Mouse (Mus musculus) lung, postnatal 14 days (tissue): ENCODE measurements around the gene Pax5.

Source experiments
- DNase-seq: peaks from one replicate; pipeline ENCODE4 v3.0.0; 2021

Pax5 gene

GRCm38 (mm10) chr4:44705151-44705550 is 5.1 kb downstream of the Pax5 start:
- DNase-seq = no peak

- peak; percentile 83 for DNase-seq
Observed at GRCm38 (mm10) chr4:44704369-44704745, 5.9 kb downstream of the Pax5 start.

GRCm38 (mm10) chr4:44703686-44704368 is 6.5 kb downstream of the Pax5 start:
- DNase-seq = no peak

GRCm38 (mm10) chr4:44702891-44703685 is 7.2 kb downstream of the Pax5 start:
- DNase-seq = no peak

DNA sequence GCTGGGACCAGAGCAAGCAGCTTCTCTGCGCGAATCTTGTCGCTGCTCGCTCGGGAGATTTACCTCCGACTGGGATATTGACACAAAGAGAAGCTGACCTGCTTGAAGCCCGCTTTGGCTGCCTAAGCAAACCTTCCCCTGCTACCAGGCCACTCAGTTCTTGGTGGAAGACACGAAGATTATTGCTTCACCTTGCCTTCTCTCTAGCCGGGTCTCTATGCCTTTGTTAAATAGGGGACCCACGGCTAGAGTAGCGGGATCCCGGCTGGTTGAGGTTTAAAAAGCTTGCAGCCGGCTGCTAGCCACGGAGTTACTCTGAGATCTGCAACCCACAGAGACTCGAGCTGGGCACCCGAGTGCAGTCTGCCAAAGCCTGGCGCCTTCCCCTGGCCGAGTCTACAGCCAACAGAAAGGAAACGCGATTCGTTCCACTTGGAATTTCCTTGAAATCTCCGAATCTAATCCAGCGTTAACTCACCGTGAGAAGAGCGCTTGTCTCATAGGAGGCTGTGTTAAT is 8.2 kb downstream of the Pax5 start:
- no peak for DNase-seq

- no peak for DNase-seq
Observed at GRCm38 (mm10) chr4:44701513-44701912, 8.8 kb downstream of the Pax5 start.

DNA sequence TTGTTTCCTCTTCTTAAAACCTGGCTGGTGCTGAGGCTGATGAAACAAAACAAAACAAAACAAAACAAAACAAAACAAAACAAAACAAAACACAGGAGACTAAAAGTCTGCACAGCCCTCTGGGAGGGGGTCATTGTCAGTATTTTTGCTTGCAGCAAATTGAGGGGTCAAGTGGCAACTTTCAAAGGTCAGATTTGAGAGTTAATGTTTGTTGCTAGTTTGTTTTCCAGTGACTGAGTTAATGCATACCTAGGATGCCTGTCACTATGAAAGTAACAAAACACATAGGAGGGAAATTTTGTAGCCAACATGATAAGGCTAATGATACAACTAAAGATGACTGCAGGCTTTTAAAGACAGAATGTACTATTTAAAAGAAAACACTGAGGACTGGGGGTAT is 13.6 kb downstream of the Pax5 start:
- DNase-seq = no peak

GRCm38 (mm10) chr4:44694369-44694768 is 15.9 kb downstream of the Pax5 start:
- DNase-seq = no peak

DNA sequence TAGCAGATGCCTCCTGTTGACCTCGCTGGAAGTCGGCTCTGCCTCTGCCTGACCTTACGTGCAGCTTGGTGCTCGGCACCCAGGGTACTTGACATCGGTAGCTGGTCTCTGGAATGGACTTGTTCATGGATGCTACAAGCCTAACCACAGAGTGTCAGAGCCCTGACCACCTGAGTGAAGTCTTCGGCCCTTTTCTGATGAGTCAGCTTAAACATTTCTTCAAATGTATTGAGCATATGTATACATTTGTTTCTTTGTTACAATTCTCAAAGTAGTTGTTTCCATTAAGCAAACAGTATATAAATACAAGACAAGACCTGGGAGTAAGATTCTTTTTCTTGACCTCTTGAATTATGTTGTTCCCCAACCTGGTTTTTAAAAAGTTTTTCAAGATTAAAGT is 24.7 kb downstream of the Pax5 start:
- no peak for DNase-seq

DNA sequence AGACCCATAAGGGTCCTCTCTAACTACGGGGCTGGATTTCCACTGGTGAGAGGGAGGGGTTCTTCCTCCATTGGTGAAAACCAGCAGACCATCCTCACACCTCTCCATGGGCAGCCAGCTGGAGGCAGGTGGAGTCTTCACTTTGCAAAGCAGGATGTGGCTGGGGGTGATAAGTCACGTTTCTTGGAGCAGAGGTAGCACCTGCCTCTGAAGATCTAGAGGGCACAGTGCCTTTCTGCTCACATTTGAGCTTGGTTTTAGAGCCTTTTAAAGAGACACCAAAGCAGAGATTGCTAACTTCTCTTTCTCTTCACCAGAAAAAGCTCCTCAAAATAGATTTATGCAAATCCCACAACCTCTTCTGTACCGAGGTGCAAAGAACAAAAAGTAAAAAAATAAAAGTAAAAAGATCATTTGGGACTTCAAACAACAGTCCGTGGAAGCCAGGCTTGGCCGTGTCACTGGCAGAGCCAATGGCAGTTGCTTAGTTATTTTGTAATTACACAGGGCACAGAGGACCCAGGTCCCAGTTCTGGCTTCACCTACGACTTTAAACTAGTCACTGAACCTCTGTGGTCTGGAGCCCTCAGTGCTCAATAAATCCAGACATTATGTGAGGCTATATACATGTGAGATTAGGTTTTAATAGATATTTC is 29.9 kb downstream of the Pax5 start:
- no peak for DNase-seq

DNA sequence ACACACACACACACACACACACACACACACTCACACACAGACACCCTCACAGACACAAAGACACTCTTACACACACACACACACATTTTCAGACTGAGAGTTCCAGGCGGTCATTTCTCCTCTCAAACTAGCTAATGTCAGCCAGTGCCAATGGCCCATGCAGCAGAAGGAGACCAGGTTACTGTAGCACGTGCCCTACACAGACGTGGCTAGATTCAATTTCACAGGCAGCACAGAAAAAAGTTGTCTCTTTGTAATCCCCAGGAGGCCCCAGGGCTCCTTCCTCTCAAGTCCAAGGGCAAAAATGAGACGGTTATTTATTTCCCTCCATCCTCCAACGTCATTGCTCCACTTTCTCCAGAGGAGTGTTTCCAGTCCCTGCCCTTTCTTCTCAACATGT is 31.6 kb downstream of the Pax5 start:
- no peak for DNase-seq

DNA sequence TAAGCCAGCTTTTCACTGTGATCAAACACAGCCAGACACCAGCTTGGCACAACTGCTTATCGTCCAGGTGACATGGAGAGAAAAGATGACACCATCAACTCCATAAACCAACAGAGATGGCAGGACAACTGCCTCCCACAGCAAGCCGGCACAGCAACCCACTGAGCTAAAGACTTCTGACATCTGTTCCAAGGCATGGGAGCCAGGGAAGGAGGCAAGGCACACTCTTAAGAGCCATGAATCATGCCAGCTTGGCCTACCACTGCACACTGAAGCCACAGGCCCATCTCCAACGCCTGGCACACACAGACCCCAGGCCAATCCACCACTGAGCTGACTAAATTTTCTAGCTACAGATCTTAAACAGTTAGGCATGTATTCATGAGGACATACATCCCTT is 32.3 kb downstream of the Pax5 start:
- no peak for DNase-seq

DNA sequence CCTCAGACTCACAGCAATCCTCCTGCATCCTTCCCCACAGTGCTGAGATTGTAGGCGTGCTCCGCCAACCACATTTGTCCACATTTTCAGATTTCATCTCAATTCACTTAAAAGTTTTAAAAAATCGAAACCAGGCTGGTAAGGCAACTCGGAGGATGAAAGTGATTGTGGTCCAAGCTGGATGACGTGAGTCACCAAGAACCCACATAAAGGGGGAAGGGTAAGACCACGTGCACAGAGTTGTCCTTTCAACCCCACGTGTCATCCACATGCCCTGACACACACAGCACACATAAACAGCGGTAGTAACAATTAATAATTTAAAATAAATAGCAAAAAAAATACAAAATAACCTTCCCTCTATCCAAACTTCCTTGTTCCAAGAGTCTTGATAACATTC is 35.3 kb downstream of the Pax5 start:
- no peak for DNase-seq

DNA sequence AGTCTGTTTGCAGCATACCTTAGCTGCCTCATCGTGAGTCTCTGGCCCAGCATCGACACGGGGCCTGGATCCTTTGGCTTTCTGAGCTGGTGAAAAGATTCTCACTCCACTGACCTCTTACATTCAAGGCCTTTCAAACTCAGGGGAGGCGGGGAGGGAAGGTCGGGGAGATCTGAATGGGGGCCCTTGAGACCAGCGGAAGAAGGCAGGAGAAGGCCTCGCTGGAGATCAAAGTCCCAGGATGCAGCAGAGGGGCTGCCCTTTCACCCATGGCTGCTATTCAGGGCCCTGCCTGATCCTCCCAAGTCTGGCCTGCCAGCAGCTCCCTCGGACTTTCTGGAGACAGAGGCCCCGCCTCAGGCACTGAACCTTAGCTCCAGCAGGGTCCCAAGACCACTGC is 36.6 kb downstream of the Pax5 start:
- no peak for DNase-seq

- DNase-seq = no peak
Observed at GRCm38 (mm10) chr4:44672216-44672937, 37.9 kb downstream of the Pax5 start.

GRCm38 (mm10) chr4:44671486-44671885 is 38.8 kb downstream of the Pax5 start:
- DNase-seq = no peak

- DNase-seq = no peak
Observed at GRCm38 (mm10) chr4:44671035-44671434, 39.3 kb downstream of the Pax5 start.

GRCm38 (mm10) chr4:44670380-44670779 is 39.9 kb downstream of the Pax5 start:
- no peak for DNase-seq

DNA sequence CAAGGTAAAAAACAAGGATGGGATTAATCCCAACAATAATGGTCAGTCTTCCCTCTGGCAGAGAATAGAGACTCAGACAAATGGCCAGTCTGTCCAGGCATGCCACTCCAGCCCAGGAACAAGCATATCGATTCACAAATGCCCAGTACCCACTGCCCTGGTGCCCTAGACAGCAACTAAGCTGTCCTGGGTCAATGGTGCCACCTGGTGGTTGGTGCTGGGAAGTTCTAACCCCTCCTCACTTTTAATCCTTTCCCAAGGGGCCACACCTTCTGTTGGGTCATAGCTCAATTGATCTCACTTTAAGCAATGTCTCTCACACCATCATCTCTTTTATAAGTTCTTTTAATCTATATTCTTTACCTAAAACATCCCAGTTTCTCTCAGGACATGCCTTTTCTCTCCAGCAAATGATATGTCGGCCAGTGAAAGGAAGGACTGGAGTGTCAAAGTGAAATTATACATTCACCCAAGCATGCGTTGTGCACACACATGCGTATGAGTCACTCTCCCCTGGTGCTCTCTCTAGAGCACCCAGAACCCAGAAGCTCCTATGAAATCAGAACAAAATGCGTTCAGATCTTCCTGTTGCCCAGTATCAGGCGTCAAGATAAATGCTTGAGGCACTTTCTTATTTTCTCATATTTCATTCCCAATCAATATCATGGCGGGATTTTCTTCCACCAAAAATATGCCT is 40.7 kb downstream of the Pax5 start:
- peak; percentile 19 for DNase-seq

DNA sequence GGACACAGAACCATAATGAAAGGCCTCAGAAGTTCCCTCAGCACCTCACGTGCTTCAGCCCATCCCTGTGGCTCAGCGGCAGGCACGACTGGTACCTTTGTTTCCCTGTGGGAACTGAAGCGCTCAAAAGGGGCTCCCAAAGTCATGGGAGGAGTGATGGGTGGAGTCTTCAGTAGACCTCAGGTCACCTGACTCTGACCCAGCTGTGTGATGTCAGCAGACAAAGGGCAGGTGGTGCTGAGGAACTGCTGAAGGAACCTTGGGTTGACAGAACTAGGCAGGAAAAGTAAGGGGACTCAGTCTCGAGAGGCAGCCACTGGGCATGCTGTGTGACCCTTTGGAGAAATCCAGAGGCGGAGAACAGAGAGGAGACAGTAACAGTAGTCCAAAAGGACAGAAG is 41.7 kb downstream of the Pax5 start:
- no peak for DNase-seq

DNA sequence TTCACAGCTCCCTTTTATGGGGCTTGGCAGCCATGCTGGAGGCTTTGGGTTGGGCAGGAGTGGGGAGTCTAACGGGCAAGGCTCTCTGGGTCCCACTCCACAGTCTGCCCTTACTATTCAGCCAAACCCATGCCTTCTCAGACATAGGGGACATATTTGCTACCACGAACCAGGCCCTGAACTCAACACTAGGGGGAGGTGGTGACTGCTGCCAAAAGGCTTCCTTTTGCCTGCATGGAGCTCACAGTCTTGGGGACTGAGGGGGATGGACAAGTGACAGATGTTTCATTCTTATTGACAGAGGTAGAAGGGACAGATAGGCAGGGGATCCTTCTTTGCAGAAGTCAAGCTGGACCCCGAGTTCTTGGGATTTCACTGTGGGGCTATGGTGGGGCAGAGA is 42.1 kb downstream of the Pax5 start:
- DNase-seq = no peak

GRCm38 (mm10) chr4:44667369-44667768 is 42.9 kb downstream of the Pax5 start:
- no peak for DNase-seq

GRCm38 (mm10) chr4:44664767-44665056 is 45.6 kb downstream of the Pax5 start:
- DNase-seq = no peak
